Mouse (Mus musculus): ENCODE measurements around the gene 4930556J24Rik. TPM values are rescaled to one million over a fixed set of nuclear protein-coding genes. Genes with fewer than 3 reads are reported as not detected.

4930556J24Rik gene
- polyA plus RNA-seq, 1 experiment from 2014 or later = 0.18 TPM

DNA sequence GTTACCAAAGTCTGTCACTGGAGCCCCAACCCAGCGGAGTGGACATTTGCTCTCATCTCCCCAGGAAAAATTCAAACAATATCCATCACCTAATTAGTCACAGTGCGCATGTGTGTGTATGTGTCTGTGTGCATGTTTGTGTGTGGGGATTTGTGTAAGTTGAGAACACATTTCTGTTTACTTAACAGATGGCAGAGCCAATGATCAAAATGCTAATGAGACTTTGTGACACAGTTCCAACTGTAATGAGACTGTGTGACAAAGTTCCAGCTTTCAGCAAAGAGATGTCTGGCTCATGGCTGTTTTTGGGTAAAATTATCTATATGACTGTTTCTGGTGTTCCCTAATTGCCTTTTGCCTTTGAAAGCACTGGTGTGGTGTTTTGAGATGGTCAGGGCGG is 40.3 kb downstream of the 4930556J24Rik start:
- H3K4me3 ChIP-seq = no peak overlapping the region
- no peak for ATAC-seq (ENCODE audit: insufficient number of reproducible peaks, insufficient read depth, low FRiP score, low TSS enrichment)
- H3K27me3 ChIP-seq = no peaks in the 10 kb centered on the region
- H3K9me3 ChIP-seq = no peaks in the 10 kb centered on the region
- no peaks in the 10 kb centered on the region for H3K36me3 ChIP-seq
- H3K4me1 ChIP-seq = peaks cover under 1% of the 10 kb centered on the region
- no peak overlapping the region for H3K9ac ChIP-seq
- no peak overlapping the region for H3K27ac ChIP-seq
- H3K4me2 ChIP-seq (replicated peaks) = no peak overlapping the region
- 86% methylated on average over 3 of the region's 3 CpGs for WGBS

DNA sequence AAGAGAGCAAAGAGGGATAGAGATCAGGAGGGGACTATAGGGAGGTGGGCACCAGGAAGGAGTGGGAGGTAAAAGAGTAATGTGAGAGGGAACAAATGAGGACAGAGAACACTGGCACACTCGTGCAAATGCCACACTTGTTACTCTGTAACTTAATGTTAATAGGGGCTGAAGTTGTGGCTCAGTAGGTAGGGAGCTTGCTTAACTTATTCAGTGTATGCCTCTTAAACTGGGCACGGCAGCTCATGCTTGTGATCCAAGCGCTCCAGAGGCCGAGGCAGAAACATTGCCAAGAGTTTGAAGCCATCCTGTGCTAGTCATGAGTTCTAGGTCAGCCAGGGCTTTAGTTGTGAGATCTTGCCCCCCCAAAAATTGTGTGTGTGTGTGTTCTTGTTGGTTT is 41.4 kb downstream of the 4930556J24Rik start:
- ATAC-seq (ENCODE audit: insufficient number of reproducible peaks, insufficient read depth, low FRiP score, low TSS enrichment) = no peak
- Histone ChIP-seq H3K27ac (no peak overlapping the region), H3K4me1 (peaks cover 5% of the 10 kb centered on the region), H3K4me3 (no peak overlapping the region), H3K9ac (no peak overlapping the region), H3K4me2 (replicated peaks) (no peak overlapping the region), H3K27me3 (no peaks in the 10 kb centered on the region), H3K9me3 (no peaks in the 10 kb centered on the region), H3K36me3 (no peaks in the 10 kb centered on the region)
- 72% methylated on average over 4 of the region's 4 CpGs for WGBS

DNA sequence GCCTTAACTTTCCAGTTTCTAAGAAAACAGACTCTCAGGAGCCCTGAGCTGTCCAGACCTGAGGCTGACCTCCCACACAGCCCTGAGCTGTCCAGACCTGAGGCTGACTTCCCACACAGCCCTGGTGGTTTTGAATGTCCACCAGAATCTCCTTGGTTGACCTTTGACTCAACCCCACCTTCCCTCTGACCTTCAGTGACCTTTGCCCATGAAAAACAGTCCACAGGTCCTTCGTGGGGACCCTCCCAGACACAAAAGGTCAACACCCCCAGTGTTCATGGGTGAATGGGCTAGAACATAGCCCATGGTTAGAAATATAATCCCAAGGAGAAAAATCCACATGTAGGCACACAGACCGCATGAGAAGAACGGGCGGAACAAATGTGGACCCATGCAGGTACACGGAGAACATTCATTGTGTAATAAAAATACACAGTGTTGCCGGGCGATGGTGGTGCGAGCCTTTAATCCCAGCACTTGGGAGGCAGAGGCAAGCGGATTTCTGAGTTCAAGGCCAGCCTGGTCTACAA is 42.8 kb downstream of the 4930556J24Rik start:
- H3K4me3 ChIP-seq = no peak overlapping the region
- WGBS = 85% methylated on average over 9 of the region's 9 CpGs
- H3K9me3 ChIP-seq = no peaks in the 10 kb centered on the region
- no peak for ATAC-seq (ENCODE audit: insufficient number of reproducible peaks, insufficient read depth, low FRiP score, low TSS enrichment)
- H3K4me1 ChIP-seq = peaks cover 5% of the 10 kb centered on the region
- H3K9ac ChIP-seq = no peak overlapping the region
- H3K27ac ChIP-seq = no peak overlapping the region
- no peaks in the 10 kb centered on the region for H3K27me3 ChIP-seq
- no peak overlapping the region for H3K4me2 ChIP-seq (replicated peaks)
- no peaks in the 10 kb centered on the region for H3K36me3 ChIP-seq

DNA sequence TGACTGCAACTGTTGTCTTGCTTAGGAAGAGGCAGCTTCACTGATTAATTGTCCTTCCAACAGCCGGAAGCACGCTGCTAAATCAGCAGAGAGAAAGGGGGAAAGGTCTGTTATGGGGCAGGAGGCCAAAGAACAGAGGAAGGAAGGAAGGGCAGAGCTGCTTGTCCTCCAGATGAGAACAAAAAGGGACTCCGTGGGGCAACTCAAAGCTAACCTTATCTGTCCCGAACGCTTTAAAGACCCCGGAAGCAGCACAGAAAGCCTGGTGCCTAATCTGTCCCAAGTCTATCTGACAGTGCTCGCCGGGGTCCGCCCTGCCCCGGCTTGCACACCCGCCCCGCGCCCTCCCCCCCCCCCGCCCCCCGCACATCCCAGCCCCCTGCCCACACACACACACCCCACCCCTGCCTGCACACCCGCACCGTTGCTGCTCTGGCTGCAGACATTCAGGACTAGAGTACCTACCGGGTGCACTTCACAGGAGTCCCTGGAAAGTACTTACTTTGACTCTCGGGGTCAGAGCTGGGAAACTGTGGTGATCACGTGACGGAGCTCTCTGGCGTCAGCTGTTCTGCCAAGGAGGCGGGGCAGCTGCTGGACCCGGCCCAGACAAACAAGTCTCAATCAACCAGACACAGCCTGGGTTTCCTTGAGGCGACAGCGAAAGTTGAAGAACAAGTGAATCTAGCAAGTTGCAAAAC is 44.9 kb downstream of the 4930556J24Rik start, which contains the start of gene Tcn2:
Gene Tcn2 (minus strand): TSS at position 649 of the 701 bp plus-strand sequence.
- H3K27ac ChIP-seq = no peak within 1 kb of the TSS; the same call in 1 of the 2 replicates

DNA sequence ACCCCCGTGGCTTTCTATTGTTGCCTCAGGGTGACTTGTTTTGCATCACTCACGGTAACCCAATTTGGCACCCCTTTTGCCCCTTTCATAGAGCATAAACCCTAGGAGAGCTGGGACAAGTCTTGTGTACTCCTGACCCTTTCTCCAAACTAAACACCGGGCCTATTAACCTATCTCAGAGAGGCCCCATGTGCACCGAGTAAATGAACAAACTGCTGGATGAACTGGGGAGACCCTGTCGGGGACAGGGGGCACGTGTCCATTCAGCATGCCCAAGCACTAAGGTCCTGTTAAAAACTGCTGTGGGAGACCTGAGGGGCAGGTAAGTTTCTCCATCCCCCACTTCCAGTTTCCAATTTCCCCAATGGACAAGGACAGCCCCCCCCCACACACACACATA is 45.6 kb downstream of the 4930556J24Rik start:
- no peaks in the 10 kb centered on the region for H3K27me3 ChIP-seq
- H3K9me3 ChIP-seq = no peaks in the 10 kb centered on the region
- H3K9ac ChIP-seq = peak overlapping the region; percentile 61
- H3K36me3 ChIP-seq = no peaks in the 10 kb centered on the region
- WGBS = 29% methylated on average over 6 of the region's 6 CpGs
- H3K27ac ChIP-seq = no peak overlapping the region
- H3K4me2 ChIP-seq (replicated peaks) = peak overlapping the region; percentile 70
- H3K4me1 ChIP-seq = peaks cover 5% of the 10 kb centered on the region
- H3K4me3 ChIP-seq = peak overlapping the region; percentile 57
- no peak for ATAC-seq (ENCODE audit: insufficient number of reproducible peaks, insufficient read depth, low FRiP score, low TSS enrichment)

More for the DNA sequence above, 44.9 kb downstream of the 4930556J24Rik start, which contains the start of gene Tcn2:
- H3K9me3 ChIP-seq = no peaks in the 10 kb centered on the region
- WGBS = under 1% methylated on average over 25 of the region's 26 CpGs
- H3K9ac ChIP-seq = peak within 1 kb of the TSS; percentile 61
- peak; percentile 76 for ATAC-seq (ENCODE audit: insufficient number of reproducible peaks, insufficient read depth, low FRiP score, low TSS enrichment)
- H3K36me3 ChIP-seq = no peaks in the 10 kb centered on the region
- H3K27me3 ChIP-seq = no peaks in the 10 kb centered on the region
- peak within 1 kb of the TSS; percentile 70 for H3K4me2 ChIP-seq (replicated peaks)
- peaks cover 5% of the 10 kb centered on the region for H3K4me1 ChIP-seq
- H3K4me3 ChIP-seq = peak within 1 kb of the TSS; percentile 57

DNA sequence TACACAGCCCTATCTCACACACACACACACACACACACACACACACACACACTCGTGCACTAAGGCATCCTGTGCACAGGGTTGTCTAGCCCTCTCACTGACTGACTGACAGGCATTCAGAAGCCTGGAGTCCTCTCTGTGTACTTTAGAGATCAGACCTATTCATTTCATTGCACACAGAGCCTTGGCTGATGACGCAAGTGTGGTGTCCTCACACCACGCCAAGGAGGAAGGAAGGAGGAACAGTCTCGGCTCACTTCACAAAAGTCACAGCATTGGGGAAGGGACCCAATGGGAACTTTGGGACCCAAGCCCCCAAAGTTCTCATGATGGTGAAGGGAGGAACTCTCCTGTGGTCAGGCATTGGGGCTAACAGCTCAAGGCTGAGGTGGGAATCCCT is 46.6 kb downstream of the 4930556J24Rik start:
- Histone ChIP-seq H3K4me1 (peaks cover 5% of the 10 kb centered on the region), H3K27ac (no peak overlapping the region), H3K36me3 (no peaks in the 10 kb centered on the region), H3K9me3 (no peaks in the 10 kb centered on the region), H3K4me3 (no peak overlapping the region), H3K4me2 (replicated peaks) (no peak overlapping the region), H3K27me3 (no peaks in the 10 kb centered on the region), H3K9ac (no peak overlapping the region)
- no peak for ATAC-seq (ENCODE audit: insufficient number of reproducible peaks, insufficient read depth, low FRiP score, low TSS enrichment)
- 83% methylated on average over 4 of the region's 4 CpGs for WGBS

DNA sequence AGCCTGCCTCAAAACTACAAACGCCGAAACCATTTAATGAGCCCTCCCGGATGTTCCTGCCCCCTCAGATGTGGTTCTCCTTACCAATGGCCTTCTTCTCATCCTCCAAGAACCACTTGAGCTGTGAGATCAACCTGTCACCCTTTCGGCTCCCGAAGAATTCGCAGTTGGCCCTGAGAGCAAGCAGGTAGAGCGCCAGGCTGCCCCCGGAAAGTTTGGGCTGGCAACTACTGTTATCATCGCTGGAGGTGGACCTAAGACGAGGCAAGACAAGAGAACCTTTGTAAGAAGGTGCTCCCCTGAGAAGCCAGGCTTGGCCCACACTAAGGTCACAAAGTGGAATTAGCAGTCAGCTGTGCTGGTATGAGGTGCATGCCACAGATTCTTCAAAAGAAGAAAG is 50.7 kb downstream of the 4930556J24Rik start:
- no peak overlapping the region for H3K4me3 ChIP-seq
- peaks cover 14% of the 10 kb centered on the region; the same call in 1 of the 2 replicates for H3K36me3 ChIP-seq
- WGBS = 87% methylated on average over 10 of the region's 10 CpGs
- no peaks in the 10 kb centered on the region for H3K27me3 ChIP-seq
- ATAC-seq (ENCODE audit: insufficient number of reproducible peaks, insufficient read depth, low FRiP score, low TSS enrichment) = no peak
- no peaks in the 10 kb centered on the region for H3K9me3 ChIP-seq
- H3K9ac ChIP-seq = no peak overlapping the region
- H3K4me2 ChIP-seq (replicated peaks) = no peak overlapping the region
- H3K4me1 ChIP-seq = peaks cover under 1% of the 10 kb centered on the region
- H3K27ac ChIP-seq = no peak overlapping the region

DNA sequence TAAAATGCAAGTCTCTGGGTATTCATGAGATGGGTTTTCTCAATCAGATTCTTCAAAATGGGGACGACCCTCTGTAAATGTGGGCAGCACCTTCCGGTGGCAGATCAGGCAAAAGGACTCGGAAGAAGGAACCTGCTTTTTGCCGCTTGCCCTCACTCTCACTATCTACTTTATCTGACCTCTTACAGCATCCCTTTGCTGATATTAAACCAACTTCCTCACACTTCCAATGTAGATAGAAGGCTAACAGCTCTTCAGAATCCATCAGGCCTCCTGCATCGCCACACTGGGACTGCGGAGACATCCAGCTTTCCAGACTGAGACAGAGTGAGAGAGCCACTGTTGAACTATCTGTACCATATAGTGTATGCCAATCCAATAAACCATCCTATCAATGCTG is 53.8 kb downstream of the 4930556J24Rik start:
- no peaks in the 10 kb centered on the region for H3K9me3 ChIP-seq
- no peak overlapping the region for H3K4me3 ChIP-seq
- H3K27me3 ChIP-seq = no peaks in the 10 kb centered on the region
- H3K27ac ChIP-seq = no peak overlapping the region
- ATAC-seq (ENCODE audit: insufficient number of reproducible peaks, insufficient read depth, low FRiP score, low TSS enrichment) = no peak
- no peak overlapping the region for H3K9ac ChIP-seq
- H3K4me1 ChIP-seq = no peaks in the 10 kb centered on the region
- no peak overlapping the region for H3K4me2 ChIP-seq (replicated peaks)
- peaks cover 14% of the 10 kb centered on the region; the same call in 1 of the 2 replicates for H3K36me3 ChIP-seq
- WGBS = 96% methylated on average over 6 of the region's 6 CpGs

DNA sequence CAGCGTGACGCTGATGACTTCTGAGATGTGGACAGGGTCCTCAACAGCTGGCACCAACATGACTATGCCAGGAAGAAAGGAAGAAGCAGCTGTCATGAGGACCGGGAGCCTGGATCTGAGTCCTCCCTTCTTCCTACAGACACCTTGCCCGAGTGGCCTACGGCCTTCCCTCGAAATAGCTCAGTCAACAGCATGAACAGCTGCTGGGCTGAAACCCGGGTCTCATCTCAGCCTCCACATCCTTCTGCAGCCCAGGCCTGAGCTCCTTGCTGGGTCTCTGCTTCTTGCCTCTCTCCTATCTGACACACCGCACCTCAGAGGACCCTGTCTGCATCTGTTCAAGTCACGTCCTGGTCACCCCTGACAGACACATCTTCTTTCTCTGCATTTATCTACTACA is 54.5 kb downstream of the 4930556J24Rik start:
- 91% methylated on average over 9 of the region's 9 CpGs for WGBS
- Histone ChIP-seq H3K36me3 (peaks cover 14% of the 10 kb centered on the region; the same call in 1 of the 2 replicates), H3K4me2 (replicated peaks) (no peak overlapping the region), H3K27me3 (no peaks in the 10 kb centered on the region), H3K4me3 (no peak overlapping the region), H3K27ac (no peak overlapping the region), H3K9me3 (no peaks in the 10 kb centered on the region), H3K4me1 (no peaks in the 10 kb centered on the region), H3K9ac (no peak overlapping the region)
- no peak for ATAC-seq (ENCODE audit: insufficient number of reproducible peaks, insufficient read depth, low FRiP score, low TSS enrichment)

DNA sequence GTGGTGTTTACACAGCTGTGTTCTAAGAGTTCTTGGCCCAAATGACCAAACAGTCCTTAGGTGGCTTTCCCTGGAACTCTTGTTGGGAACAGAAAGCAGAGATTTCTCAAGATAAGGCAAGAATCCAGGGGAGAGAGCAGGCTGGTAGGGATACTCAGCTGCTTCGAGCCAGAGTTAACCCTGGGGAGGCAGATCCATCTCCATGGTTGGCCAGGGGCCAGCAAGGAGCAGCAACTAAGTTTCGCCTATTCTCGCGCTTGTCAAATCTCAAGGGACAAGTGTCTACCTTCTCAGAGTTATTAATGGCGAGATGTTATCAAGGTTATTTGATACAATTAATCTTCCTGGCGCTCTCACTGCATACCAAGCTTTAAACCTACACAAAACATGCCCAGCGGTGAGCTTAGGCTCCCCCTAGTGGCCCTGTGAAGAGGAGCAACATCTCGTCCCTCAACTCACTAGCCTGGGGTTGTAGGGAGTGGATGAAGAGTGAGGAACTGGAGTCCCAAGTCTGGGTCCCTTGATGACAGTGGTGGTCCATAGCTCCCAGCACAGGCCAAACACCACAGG is 55.2 kb downstream of the 4930556J24Rik start:
- Histone ChIP-seq H3K9me3 (no peaks in the 10 kb centered on the region), H3K27ac (no peak overlapping the region), H3K4me2 (replicated peaks) (no peak overlapping the region), H3K36me3 (peaks cover 14% of the 10 kb centered on the region; the same call in 1 of the 2 replicates), H3K9ac (no peak overlapping the region), H3K4me1 (no peaks in the 10 kb centered on the region), H3K4me3 (no peak overlapping the region), H3K27me3 (no peaks in the 10 kb centered on the region)
- WGBS = 31% methylated on average over 8 of the region's 8 CpGs
- ATAC-seq (ENCODE audit: insufficient number of reproducible peaks, insufficient read depth, low FRiP score, low TSS enrichment) = no peak

DNA sequence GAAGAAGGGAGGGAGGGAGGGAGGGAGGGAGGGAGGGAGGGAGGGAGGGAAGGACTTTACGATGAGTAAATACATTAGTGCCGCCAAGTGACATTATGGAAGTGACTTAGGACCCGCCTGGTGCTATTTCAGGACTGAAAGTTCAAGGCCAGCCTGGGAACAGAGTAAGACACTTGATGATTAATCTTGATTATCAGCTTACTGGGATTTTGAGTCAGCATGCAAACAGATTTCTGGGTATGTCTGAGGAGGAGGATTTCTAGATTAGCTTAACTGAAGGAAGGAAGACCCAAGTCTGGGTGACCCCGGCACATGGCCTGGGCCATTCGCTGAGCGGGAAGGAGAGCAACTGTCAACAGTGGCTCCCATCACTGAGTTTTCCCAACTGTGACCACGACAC is 56.1 kb downstream of the 4930556J24Rik start:
- no peak for ATAC-seq (ENCODE audit: insufficient number of reproducible peaks, insufficient read depth, low FRiP score, low TSS enrichment)
- no peak overlapping the region for H3K4me3 ChIP-seq
- no peaks in the 10 kb centered on the region for H3K27me3 ChIP-seq
- H3K36me3 ChIP-seq = peaks cover 14% of the 10 kb centered on the region; the same call in 1 of the 2 replicates
- no peak overlapping the region for H3K27ac ChIP-seq
- no peaks in the 10 kb centered on the region for H3K4me1 ChIP-seq
- H3K9me3 ChIP-seq = no peaks in the 10 kb centered on the region
- WGBS = 87% methylated on average over 7 of the region's 7 CpGs
- H3K4me2 ChIP-seq (replicated peaks) = no peak overlapping the region
- no peak overlapping the region for H3K9ac ChIP-seq

DNA sequence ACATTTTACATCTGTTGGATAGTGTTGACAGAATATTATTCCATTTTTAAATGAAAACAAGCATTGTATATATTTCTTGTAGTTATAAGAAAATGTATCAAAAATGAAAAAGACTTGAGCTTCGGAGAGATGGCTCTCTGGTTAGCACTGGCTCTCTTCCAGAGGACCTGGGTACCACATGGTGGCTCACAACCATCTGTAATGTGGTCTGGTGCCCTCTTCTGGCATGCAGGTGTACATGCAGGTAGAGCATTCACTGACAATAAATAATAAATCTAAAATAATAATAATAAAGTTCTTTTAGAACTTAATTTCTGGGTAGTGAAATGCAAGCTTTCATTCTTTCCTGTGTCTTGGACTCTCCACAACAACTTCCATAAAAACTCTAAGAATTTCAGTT is 57.8 kb downstream of the 4930556J24Rik start:
- Histone ChIP-seq H3K4me2 (replicated peaks) (no peak overlapping the region), H3K9me3 (no peaks in the 10 kb centered on the region), H3K27ac (no peak overlapping the region), H3K36me3 (0 out of 2 replicates have a peak, but pooled peaks cover 9% of the 10 kb centered on the region), H3K9ac (no peak overlapping the region), H3K27me3 (no peaks in the 10 kb centered on the region), H3K4me1 (no peaks in the 10 kb centered on the region; the same call in 1 of the 2 replicates), H3K4me3 (no peak overlapping the region)
- ATAC-seq (ENCODE audit: insufficient number of reproducible peaks, insufficient read depth, low FRiP score, low TSS enrichment) = no peak
- 57% methylated on average over 1 of the region's 1 CpGs for WGBS
